Mouse (Mus musculus) heart, postnatal 0 days (tissue): ENCODE measurements around the gene Gm10803. TPM values are rescaled to one million over a fixed set of nuclear protein-coding genes. Genes with fewer than 3 reads are reported as not detected.

Experiments used
- ATAC-seq: fragments of 200-750 bp; cut with Nextera tagmentation; 2 replicates; pipeline ENCODE4 v1.8.0; 2017; ENCODE audit warnings: low read depth, moderate number of reproducible peaks, moderate library complexity; ENCODE audit not compliant: insufficient read depth
- DNase-seq: peaks from one replicate; pipeline ENCODE4 v3.0.0-alpha.2; 2016; ENCODE audit warnings: low spot score
- H3K27ac ChIP-seq: fragments of 300-500 bp; sonication (generic); 2 replicates; pipeline ENCODE4 v1.5.1; 2014; ENCODE audit warnings: low read depth, mild to moderate bottlenecking
- H3K27me3 ChIP-seq: fragments of 300-500 bp; sonication (generic); 2 replicates; pipeline ENCODE4 v1.6.1; 2014; ENCODE audit warnings: low read length, mixed read lengths; ENCODE audit not compliant: control insufficient read depth, insufficient read depth
- H3K36me3 ChIP-seq: fragments of 300-500 bp; sonication (generic); replicated peaks from 2 replicates; pipeline ENCODE4 v1.6.1; 2014; ENCODE audit warnings: low read length, mixed read lengths; ENCODE audit not compliant: control insufficient read depth, insufficient read depth
- H3K4me1 ChIP-seq: fragments of 300-500 bp; sonication (generic); 2 replicates; pipeline ENCODE4 v1.6.1; 2014; ENCODE audit warnings: antibody characterized with exemption; ENCODE audit not compliant: control insufficient read depth, insufficient read depth
- H3K4me2 ChIP-seq: fragments of 300-500 bp; sonication (generic); 2 replicates; pipeline ENCODE4 v1.6.1; 2014; ENCODE audit warnings: low read depth, mild to moderate bottlenecking, low read length, moderate library complexity
- H3K4me3 ChIP-seq: fragments of 300-500 bp; sonication (generic); 2 replicates; pipeline ENCODE4 v1.5.1; 2014; ENCODE audit warnings: low read depth, low read length
- H3K9ac ChIP-seq: fragments of 300-500 bp; sonication (generic); replicated peaks from 2 replicates; pipeline ENCODE4 v1.6.1; 2014; ENCODE audit warnings: low read depth, low read length, mixed read lengths
- H3K9me3 ChIP-seq: fragments of 300-500 bp; sonication (generic); replicated peaks from 2 replicates; pipeline ENCODE4 v1.6.1; 2016; ENCODE audit warnings: low read length; ENCODE audit not compliant: control insufficient read depth
- CTCF ChIP-seq: IDR thresholded peaks from 2 replicates; pipeline ENCODE4 v1.5.1; 2016; ENCODE audit warnings: antibody characterized with exemption, control low read depth, low read depth
- EP300 ChIP-seq: IDR thresholded peaks from 2 replicates; pipeline ENCODE4 v1.6.1; 2016; ENCODE audit warnings: antibody characterized with exemption, low read depth
- WGBS: fragments of 180-500 bp; shearing (Covaris S2); extraction: QIAGEN DNeasy Blood & Tissue Kit; methylation state at CpG from one replicate; pipeline ENCODE4 v1.1.7; 2014; 5-methylcytosine and 5-hydroxymethylcytosine counted together
- polyA plus RNA-seq: library from polyadenylated mRNA; unstranded; fragments of >200 nt; fragmentation: Nextera tagmentation; extraction: Ambion mirVana; gene quantifications from 2 replicates; pipeline ENCODE4 v1.2.1, GENCODE M21; 2015
- total RNA-seq: library from RNA; depleted of rRNA; stranded (reverse); fragments of >200 nt; gene quantifications from 2 replicates; pipeline ENCODE4 v1.2.3, GENCODE M21; 2014; ENCODE audit warnings: low replicate concordance

The Gm10803 gene
- total and polyA plus RNA-seq, 2 experiments from 2014 or later, result not detected

DNA sequence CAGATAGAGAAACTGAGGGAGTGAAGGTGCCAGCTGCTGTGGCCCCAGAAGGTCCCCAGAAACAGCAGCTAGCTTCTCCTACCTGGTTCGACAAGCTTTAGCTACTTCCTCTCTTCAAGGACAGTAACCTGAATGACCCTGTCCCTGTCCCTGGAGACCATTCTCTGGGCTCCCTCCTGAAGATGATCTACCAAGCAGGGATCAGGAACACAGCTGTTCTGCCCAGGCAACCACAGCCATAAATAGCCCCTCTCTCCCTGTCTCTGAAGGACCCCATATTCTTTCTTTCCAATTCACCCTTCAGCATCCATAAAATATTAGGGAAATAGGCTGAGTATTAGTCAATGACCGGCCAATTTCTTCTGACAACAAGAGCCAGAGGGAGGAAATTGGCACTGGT is 18.6 kb upstream of the Gm10803 start:
- no peak overlapping the region for H3K27ac ChIP-seq
- WGBS, result 72% methylated on average over 2 of the region's 2 CpGs
- no peaks in the 10 kb centered on the region for H3K36me3 ChIP-seq
- H3K4me3 ChIP-seq, result no peak overlapping the region
- H3K9me3 ChIP-seq, result no peaks in the 10 kb centered on the region
- DNase-seq (no peak), ATAC-seq (no peak)
- no peak for TF ChIP-seq CTCF
- TF ChIP-seq EP300, result no peak
- no peak overlapping the region for H3K4me2 ChIP-seq
- no peaks in the 10 kb centered on the region for H3K27me3 ChIP-seq
- no peaks in the 10 kb centered on the region for H3K4me1 ChIP-seq
- no peak overlapping the region for H3K9ac ChIP-seq

GRCm38 (mm10) chr2:93552676-93553521 is 7.5 kb upstream of the Gm10803 start:
- WGBS, result 65% methylated on average over 10 of the region's 10 CpGs
- TF ChIP-seq EP300 (no peak), CTCF (no peak)
- no peaks in the 10 kb centered on the region for H3K4me1 ChIP-seq
- no peaks in the 10 kb centered on the region for H3K36me3 ChIP-seq
- no peak overlapping the region for H3K4me3 ChIP-seq
- H3K27me3 ChIP-seq, result no peaks in the 10 kb centered on the region
- DNase-seq (no peak), ATAC-seq (no peak)
- no peaks in the 10 kb centered on the region for H3K9me3 ChIP-seq
- no peak overlapping the region for H3K27ac ChIP-seq
- H3K9ac ChIP-seq, result no peak overlapping the region
- no peak overlapping the region for H3K4me2 ChIP-seq

DNA sequence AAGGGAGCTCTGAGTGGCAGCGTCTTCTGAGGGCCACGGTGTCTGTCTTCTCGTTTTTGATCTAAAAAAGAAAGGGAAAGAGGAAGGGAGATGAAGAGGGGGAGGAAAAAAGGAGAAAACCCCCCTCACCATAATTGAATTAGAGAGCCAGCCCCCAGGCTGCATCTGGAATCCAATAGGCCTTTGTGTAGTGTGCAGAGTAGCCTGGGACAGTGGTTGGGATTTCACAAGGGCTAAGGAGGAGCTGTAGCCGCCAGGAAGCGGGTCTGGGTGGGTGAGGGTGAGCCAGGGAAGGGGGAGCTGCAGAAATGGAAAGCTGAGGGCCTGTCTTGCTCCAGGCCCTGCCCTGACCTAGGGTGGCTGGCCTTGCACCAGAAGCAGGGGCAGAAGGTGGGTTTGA is 6.5 kb upstream of the Gm10803 start:
- no peak overlapping the region for H3K4me2 ChIP-seq
- TF ChIP-seq CTCF (no peak), EP300 (no peak)
- no peaks in the 10 kb centered on the region for H3K27me3 ChIP-seq
- H3K9ac ChIP-seq, result no peak overlapping the region
- no peaks in the 10 kb centered on the region for H3K36me3 ChIP-seq
- no peaks in the 10 kb centered on the region for H3K4me1 ChIP-seq
- H3K4me3 ChIP-seq, result no peak overlapping the region
- DNase-seq (no peak), ATAC-seq (no peak)
- H3K9me3 ChIP-seq, result no peaks in the 10 kb centered on the region
- no peak overlapping the region for H3K27ac ChIP-seq
- 68% methylated on average over 5 of the region's 5 CpGs for WGBS

- no peaks in the 10 kb centered on the region for H3K9me3 ChIP-seq
- H3K9ac ChIP-seq, result no peak overlapping the region
- no peak overlapping the region for H3K4me2 ChIP-seq
- H3K27ac ChIP-seq, result no peak overlapping the region
- no peaks in the 10 kb centered on the region for H3K36me3 ChIP-seq
- H3K27me3 ChIP-seq, result no peaks in the 10 kb centered on the region
- H3K4me3 ChIP-seq, result no peak overlapping the region
- H3K4me1 ChIP-seq, result no peaks in the 10 kb centered on the region
- DNase-seq (no peak), ATAC-seq (no peak)
- WGBS, result 49% methylated on average over 6 of the region's 6 CpGs
- TF ChIP-seq CTCF, result no peak
- no peak for TF ChIP-seq EP300
These were observed 5.3 kb downstream of the Gm10803 start for GRCm38 (mm10) chr2:93565647-93566046.

- H3K27me3 ChIP-seq, result no peaks in the 10 kb centered on the region
- no peak for TF ChIP-seq EP300
- TF ChIP-seq CTCF, result no peak
- no peak overlapping the region for H3K4me3 ChIP-seq
- H3K4me1 ChIP-seq, result no peaks in the 10 kb centered on the region
- no peaks in the 10 kb centered on the region for H3K36me3 ChIP-seq
- H3K9me3 ChIP-seq, result no peaks in the 10 kb centered on the region
- no peak overlapping the region for H3K9ac ChIP-seq
- H3K27ac ChIP-seq, result no peak overlapping the region
- DNase-seq (peak; percentile 43), ATAC-seq (peak; percentile 51)
- WGBS, result 23% methylated on average over 7 of the region's 7 CpGs
- no peak overlapping the region for H3K4me2 ChIP-seq
These were observed 7.3 kb downstream of the Gm10803 start for GRCm38 (mm10) chr2:93567675-93568074.

DNA sequence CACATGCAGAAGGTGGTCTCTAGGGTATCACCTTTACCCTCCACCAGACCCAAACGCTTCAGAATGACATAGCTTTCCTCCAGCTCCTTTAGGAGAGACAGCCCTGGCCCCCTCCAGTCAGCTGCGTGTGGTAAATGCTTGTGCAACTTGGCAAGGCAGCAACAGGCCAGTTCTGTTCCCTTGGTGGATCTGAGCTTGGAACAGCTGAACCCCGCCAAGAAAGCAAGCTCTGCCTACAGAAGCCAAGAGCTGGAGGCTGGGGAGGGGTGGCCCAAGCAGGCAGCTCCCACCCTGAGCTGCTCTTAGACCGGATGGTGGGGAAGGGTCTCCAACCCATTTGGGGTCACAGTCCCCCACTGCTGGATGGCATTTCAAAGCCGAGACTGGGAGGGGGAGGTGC is 12.2 kb downstream of the Gm10803 start:
- DNase-seq (no peak), ATAC-seq (no peak)
- 61% methylated on average over 5 of the region's 5 CpGs for WGBS

More for the DNA sequence above, 12.2 kb downstream of the Gm10803 start:
- Histone ChIP-seq H3K27me3 (no peaks in the 10 kb centered on the region), H3K9me3 (no peaks in the 10 kb centered on the region), H3K27ac (no peak overlapping the region), H3K9ac (no peak overlapping the region), H3K4me3 (no peak overlapping the region), H3K4me2 (no peak overlapping the region), H3K4me1 (no peaks in the 10 kb centered on the region), H3K36me3 (no peaks in the 10 kb centered on the region)
- TF ChIP-seq EP300 (no peak), CTCF (no peak)
